Mouse (Mus musculus): ENCODE measurements around the gene Defb5.
"Not testable (repeated sequence)": the region's sequence is repeated elsewhere in the genome, so short reads cannot be mapped to it uniquely, and the experiment has no call there.

Gene Defb5

DNA sequence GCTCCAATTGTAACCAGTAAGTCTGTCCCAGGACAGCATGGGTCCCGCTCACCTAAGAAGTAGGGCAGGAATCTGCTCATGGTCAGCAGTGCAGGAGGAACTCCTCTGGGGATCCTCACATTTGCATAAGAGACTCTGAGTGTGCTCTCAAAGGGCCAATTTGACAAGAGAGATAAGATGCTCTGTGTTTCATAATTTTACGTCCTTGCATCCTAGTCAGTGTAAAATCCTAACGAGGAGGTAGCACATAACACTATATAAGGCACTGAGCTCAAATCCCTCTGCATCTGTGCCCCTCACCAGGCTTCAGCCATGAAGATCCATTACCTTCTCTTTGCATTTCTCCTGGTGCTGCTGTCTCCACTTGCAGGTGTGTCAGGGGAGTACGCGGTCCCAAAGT is at the start of gene Defb5:
Defb5 (plus strand) TSS at position 301 of the 400 bp plus-strand sequence.
- ATAC-seq (ENCODE audit: low TSS enrichment) = no peak

DNA sequence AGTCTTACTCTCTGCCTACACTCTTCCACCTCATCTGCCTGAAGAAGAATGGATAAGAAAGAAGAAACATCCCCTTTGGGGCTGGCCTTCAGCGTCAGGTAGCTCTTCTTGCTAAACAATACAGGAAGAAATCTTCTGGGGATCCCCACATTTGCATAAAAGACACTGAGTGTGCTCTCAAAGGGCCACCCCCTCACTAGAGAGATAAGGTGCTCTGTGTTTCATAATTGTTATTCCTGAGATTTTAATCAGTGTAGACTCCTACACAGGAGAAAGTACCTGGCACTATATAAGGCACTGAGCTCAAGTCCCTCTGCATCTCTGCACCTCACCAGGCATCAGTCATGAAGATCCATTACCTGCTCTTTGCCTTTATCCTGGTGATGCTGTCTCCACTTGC is 22.2 kb upstream of the Defb5 start, which contains the start of gene Defb6:
Defb6 (plus strand) TSS at position 318 of the 400 bp plus-strand sequence.
- no peak for ATAC-seq (ENCODE audit: low TSS enrichment)

DNA sequence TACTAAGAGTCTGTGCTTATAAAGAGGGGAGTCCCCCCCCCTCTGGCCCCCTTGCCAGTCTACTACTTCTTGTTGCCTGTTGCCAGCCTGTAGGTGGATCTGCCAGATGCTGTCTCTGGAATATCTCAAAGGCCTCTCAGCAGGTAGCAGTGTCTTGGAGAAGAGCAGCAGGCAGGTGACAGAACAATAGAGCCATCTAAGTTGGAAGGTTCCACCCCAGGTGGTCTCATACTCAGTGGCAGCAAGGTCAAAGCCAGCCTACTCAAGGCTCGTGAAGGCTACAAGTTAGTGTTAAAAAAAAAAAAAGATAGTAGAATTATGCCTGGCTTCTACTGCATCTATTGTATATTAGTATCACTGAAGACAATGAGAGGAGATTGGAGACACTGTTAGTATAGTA is 9.3 kb upstream of the Defb5 start:
- no peak for ATAC-seq (ENCODE audit: low TSS enrichment)

DNA sequence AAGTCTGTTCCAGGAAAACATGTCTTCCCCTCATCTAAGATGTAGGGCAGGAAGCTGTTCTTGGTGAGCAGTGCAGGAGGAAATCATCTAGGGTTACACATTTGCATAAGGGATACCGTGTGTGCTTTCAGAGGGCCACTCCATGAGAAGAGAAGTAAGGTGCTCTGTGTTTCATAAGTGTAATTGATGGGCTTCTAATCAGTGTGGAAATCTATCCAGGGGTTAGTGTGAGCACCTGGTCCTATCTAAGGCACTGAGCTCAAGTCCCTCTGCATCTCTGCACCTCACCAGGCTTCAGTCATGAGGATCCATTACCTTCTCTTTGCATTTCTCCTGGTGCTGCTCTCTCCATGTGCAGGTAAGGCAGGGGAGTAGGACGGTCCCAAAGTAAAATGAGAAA is 7.8 kb upstream of the Defb5 start, which contains the start of gene Defb46:
Defb46 (plus strand) TSS at position 301 of the 400 bp plus-strand sequence.
- ATAC-seq (ENCODE audit: low TSS enrichment) = no peak

DNA sequence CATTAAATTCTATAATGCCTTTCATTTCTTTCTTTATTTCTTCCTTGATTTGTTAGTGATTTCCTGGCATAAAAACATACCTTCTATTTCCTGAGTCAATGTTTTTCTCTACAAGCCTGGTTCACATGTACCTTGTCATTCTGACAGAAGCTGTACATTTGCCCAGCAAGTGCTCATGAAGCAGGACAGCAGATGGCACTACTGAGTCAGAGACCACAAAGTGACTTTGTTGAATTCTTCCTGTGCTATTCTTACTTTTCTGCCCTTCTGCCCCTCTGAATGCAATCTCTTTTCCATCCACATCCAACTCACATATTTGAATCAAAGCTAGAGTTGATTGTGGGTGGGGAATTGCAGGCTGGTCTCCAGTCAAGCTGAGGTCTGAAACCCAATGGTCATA is 10.8 kb downstream of the Defb5 start:
- ATAC-seq (ENCODE audit: low TSS enrichment) = no peak

DNA sequence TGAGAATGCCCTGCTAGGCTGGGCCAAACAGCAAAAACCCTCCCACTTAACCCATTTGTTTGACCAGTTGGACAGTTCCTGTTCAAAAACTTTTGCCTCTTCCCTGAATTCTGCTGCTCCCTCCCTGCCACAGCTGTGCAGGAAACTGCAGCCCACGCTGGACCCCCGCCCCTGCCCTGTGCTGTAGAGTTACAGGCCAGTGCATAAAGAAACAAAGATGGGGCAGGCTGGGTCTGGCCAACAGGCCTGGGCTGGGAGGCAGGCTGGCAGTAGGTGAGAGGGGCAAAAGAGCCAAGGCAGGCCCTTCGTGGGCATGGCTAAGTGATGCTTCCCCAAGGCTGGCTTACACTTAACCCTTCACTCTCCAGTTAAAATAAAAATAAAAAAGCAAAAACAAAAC is 12.3 kb downstream of the Defb5 start:
- no peak for ATAC-seq (ENCODE audit: low TSS enrichment)

DNA sequence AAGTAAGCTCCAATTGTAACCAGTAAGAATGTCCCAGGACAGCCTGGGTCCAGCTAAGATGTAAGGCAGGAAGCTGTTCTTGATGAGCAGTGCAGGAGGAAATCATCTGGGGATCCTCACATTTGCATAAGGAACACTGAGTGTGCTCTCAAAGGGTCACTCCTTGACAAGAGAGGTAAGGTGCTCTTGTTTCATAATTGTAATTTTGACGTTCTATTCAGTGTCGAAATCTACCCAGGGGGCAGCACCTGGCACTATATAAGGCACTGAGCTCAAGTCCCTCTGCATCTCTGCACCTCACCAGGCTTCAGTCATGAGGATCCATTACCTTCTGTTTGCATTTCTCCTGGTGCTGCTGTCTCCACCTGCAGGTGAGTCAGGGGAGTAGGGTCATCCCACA is 45.7 kb downstream of the Defb5 start, which contains the start of gene Defb3:
Defb3 (plus strand) TSS at position 301 of the 400 bp plus-strand sequence.
- not testable (repeated sequence) for ATAC-seq (ENCODE audit: low TSS enrichment)

DNA sequence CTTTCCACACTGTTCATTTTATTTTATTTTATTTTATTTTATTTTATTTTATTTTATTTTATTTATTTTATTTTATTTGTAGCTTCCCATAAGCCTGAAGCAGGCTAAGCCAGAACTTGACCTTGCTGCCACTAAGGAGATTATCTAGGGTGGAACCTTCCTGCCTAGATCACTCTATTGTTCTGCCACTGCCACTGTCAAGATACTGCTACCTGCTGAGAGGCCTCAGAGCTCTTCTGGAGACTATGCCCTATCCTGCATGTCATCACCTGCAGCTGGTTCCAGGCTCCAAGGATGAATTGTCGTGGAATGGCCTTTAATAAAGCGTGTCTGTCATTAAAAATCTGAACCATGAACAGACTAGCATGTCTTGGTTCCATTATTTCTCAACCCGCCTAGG is 51.0 kb downstream of the Defb5 start:
- ATAC-seq (ENCODE audit: low TSS enrichment) = not testable (repeated sequence)
